Mouse (Mus musculus): Measurements from ENCODE around the gene Sfpq. TPM values are rescaled to one million over a fixed set of nuclear protein-coding genes. Genes with fewer than 3 reads are reported as not detected.

Gene Sfpq
- polyA plus RNA-seq, 2 experiments, result 34.6 to 89.3 TPM

GRCm38 (mm10) chr4:127020411-127021150 lies 543 bp upstream of the Sfpq start:
- DNase-seq (ENCODE audit: low read depth in 3 of 3, low spot score in 3 of 3) (no peak), ATAC-seq (ENCODE audit: insufficient read depth) (peak; percentile 9)
- peak overlapping the region; percentile 25 to 83; a peak in 3 of 4 replicates for H3K4me3 ChIP-seq (ENCODE audit: insufficient read depth in 1 of 2, low read depth in 2 of 2, low read length in 2 of 2)
- peak overlapping the region; percentile 85 for H3K4me2 ChIP-seq (ENCODE audit: low read depth)
- peaks cover 11 to 23% of the 10 kb centered on the region in 2 experiments for H3K4me1 ChIP-seq (replicated peaks; ENCODE audit: control insufficient read depth in 2 of 2, insufficient read depth in 2 of 2, low read length in 1 of 2)
- peak overlapping the region; percentile 64 for H3K9ac ChIP-seq (replicated peaks)
- H3K9me3 ChIP-seq (ENCODE audit: control insufficient read depth, low read length), result no peaks in the 10 kb centered on the region
- no peak for TF ChIP-seq EP300 (IDR thresholded peaks at IDR 0.05; ENCODE audit: low read depth)
- no peak for TF ChIP-seq CTCF (IDR thresholded peaks at IDR 0.05; ENCODE audit: low read depth)
- peak overlapping the region; percentile 83 for H3K27ac ChIP-seq
- 8% methylated on average over 13 of the region's 13 CpGs for WGBS (ENCODE audit: insufficient replicate concordance)
- peaks cover 33% of the 10 kb centered on the region for H3K36me3 ChIP-seq (replicated peaks; ENCODE audit: control insufficient read depth, insufficient read depth, low read depth)
- H3K27me3 ChIP-seq (ENCODE audit: control insufficient read depth, insufficient read depth, low read length), result no peaks in the 10 kb centered on the region

GRCm38 (mm10) chr4:127021989-127022626 lies 984 bp downstream of the Sfpq start:
- WGBS (ENCODE audit: insufficient replicate concordance), result under 1% methylated on average over 53 of the region's 53 CpGs

GRCm38 (mm10) chr4:127023201-127023600 lies 2.1 kb downstream of the Sfpq start:
- DNase-seq (ENCODE audit: low read depth in 3 of 3, low spot score in 3 of 3), result no peak
- peaks cover 11 to 23% of the 10 kb centered on the region in 2 experiments for H3K4me1 ChIP-seq (replicated peaks; ENCODE audit: control insufficient read depth in 2 of 2, insufficient read depth in 2 of 2, low read length in 1 of 2)
- no peak overlapping the region; the same call in 1 of the 2 replicates for H3K27ac ChIP-seq
- no peak for TF ChIP-seq EP300 (IDR thresholded peaks at IDR 0.05; ENCODE audit: low read depth)
- no peak for TF ChIP-seq CTCF (IDR thresholded peaks at IDR 0.05; ENCODE audit: low read depth)
- H3K4me3 ChIP-seq (ENCODE audit: insufficient read depth in 1 of 2, low read depth in 2 of 2, low read length in 2 of 2), result peak overlapping the region; percentile 83 to 94
- WGBS (ENCODE audit: insufficient replicate concordance), result 4% methylated on average over 9 of the region's 9 CpGs
- peaks cover 59% of the 10 kb centered on the region for H3K36me3 ChIP-seq (replicated peaks; ENCODE audit: control insufficient read depth, insufficient read depth, low read depth)
- H3K4me2 ChIP-seq (ENCODE audit: low read depth), result peak overlapping the region; percentile 98
- H3K9me3 ChIP-seq (ENCODE audit: control insufficient read depth, low read length), result no peaks in the 10 kb centered on the region
- H3K9ac ChIP-seq (replicated peaks), result peak overlapping the region; percentile 97
- ATAC-seq (ENCODE audit: insufficient read depth), result no peak
- no peaks in the 10 kb centered on the region for H3K27me3 ChIP-seq (ENCODE audit: control insufficient read depth, insufficient read depth, low read length)

More at GRCm38 (mm10) chr4:127021989-127022626, 984 bp downstream of the Sfpq start:
- peak overlapping the region; percentile 98 for H3K4me2 ChIP-seq (ENCODE audit: low read depth)
- peak; percentile 78 to 85 (median 79) for DNase-seq (ENCODE audit: low read depth in 3 of 3, low spot score in 3 of 3)
- TF ChIP-seq EP300 (IDR thresholded peaks at IDR 0.05; ENCODE audit: low read depth) (0 out of 2 replicates have a peak, but pooled peaks have one; percentile 18), CTCF (IDR thresholded peaks at IDR 0.05; ENCODE audit: low read depth) (peak; percentile 49)
- peak overlapping the region; percentile 97 for H3K9ac ChIP-seq (replicated peaks)
- ATAC-seq (ENCODE audit: insufficient read depth), result peak; percentile 68
- peak overlapping the region; percentile 83 to 94 for H3K4me3 ChIP-seq (ENCODE audit: insufficient read depth in 1 of 2, low read depth in 2 of 2, low read length in 2 of 2)
- H3K36me3 ChIP-seq (replicated peaks; ENCODE audit: control insufficient read depth, insufficient read depth, low read depth), result peaks cover 48% of the 10 kb centered on the region
- no peaks in the 10 kb centered on the region for H3K27me3 ChIP-seq (ENCODE audit: control insufficient read depth, insufficient read depth, low read length)
- no peaks in the 10 kb centered on the region for H3K9me3 ChIP-seq (ENCODE audit: control insufficient read depth, low read length)
- H3K4me1 ChIP-seq (replicated peaks; ENCODE audit: control insufficient read depth in 2 of 2, insufficient read depth in 2 of 2, low read length in 1 of 2), result peaks cover 11 to 23% of the 10 kb centered on the region in 2 experiments
- H3K27ac ChIP-seq, result peak overlapping the region; percentile 71

DNA sequence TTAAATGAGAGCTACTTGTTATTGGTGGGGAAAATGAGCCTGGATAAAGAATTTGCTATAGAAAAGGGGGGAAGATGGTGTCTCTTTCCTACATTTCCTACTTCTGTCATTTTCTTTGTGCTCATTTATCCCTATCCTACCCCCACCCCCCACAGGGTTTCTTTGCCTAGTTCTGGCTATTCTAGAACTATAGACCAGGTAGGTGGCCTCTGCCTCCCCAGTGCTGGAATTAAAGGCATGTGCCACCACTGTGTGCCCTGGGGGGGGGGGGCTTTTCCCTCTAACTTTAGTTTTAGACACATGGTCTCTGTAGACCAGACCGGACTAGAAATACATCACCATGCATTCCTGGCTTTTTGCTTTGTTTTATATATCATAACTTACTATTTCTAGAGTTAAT lies 3.1 kb downstream of the Sfpq start:
- TF ChIP-seq CTCF (IDR thresholded peaks at IDR 0.05; ENCODE audit: low read depth) (no peak), EP300 (IDR thresholded peaks at IDR 0.05; ENCODE audit: low read depth) (no peak)
- no peaks in the 10 kb centered on the region for H3K9me3 ChIP-seq (ENCODE audit: control insufficient read depth, low read length)
- no peaks in the 10 kb centered on the region for H3K27me3 ChIP-seq (ENCODE audit: control insufficient read depth, insufficient read depth, low read length)
- 61% methylated on average over 1 of the region's 1 CpGs for WGBS (ENCODE audit: insufficient replicate concordance)
- ATAC-seq (ENCODE audit: insufficient read depth) (no peak), DNase-seq (ENCODE audit: low read depth in 3 of 3, low spot score in 3 of 3) (no peak)
- peak overlapping the region; percentile 83 to 94 for H3K4me3 ChIP-seq (ENCODE audit: insufficient read depth in 1 of 2, low read depth in 2 of 2, low read length in 2 of 2)
- peaks cover 11 to 23% of the 10 kb centered on the region in 2 experiments for H3K4me1 ChIP-seq (replicated peaks; ENCODE audit: control insufficient read depth in 2 of 2, insufficient read depth in 2 of 2, low read length in 1 of 2)
- no peak overlapping the region for H3K27ac ChIP-seq
- peaks cover 66% of the 10 kb centered on the region for H3K36me3 ChIP-seq (replicated peaks; ENCODE audit: control insufficient read depth, insufficient read depth, low read depth)
- peak overlapping the region; percentile 98 for H3K4me2 ChIP-seq (ENCODE audit: low read depth)
- H3K9ac ChIP-seq (replicated peaks), result peak overlapping the region; percentile 97

DNA sequence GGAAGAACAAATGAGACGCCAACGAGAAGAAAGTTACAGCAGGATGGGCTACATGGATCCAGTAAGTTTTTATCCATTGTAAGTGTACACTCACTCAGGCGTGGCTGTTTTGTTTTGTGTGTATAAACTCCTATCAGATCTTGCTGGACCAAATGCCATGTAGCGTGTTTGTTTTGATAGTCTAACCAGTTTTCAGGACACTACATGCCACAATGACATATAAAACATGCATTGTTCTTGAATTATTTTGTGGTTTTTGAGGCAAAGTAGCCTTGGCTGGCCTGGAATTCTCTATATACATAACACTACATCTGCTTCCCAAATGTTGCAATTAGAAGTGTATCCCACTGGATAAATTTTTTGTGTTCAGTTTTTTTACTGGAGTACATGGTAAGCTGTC lies 5.7 kb downstream of the Sfpq start:
- Histone ChIP-seq H3K9ac (replicated peaks) (no peak overlapping the region), H3K4me3 (ENCODE audit: insufficient read depth in 1 of 2, low read depth in 2 of 2, low read length in 2 of 2) (no peak overlapping the region), H3K9me3 (ENCODE audit: control insufficient read depth, low read length) (no peaks in the 10 kb centered on the region), H3K27me3 (ENCODE audit: control insufficient read depth, insufficient read depth, low read length) (no peaks in the 10 kb centered on the region), H3K27ac (no peak overlapping the region), H3K4me2 (ENCODE audit: low read depth) (no peak overlapping the region), H3K4me1 (replicated peaks; ENCODE audit: control insufficient read depth in 2 of 2, insufficient read depth in 2 of 2, low read length in 1 of 2) (peaks cover 7 to 14% of the 10 kb centered on the region in 2 experiments), H3K36me3 (replicated peaks; ENCODE audit: control insufficient read depth, insufficient read depth, low read depth) (peaks cover 91% of the 10 kb centered on the region)
- DNase-seq (ENCODE audit: low read depth in 3 of 3, low spot score in 3 of 3) (no peak), ATAC-seq (ENCODE audit: insufficient read depth) (no peak)
- WGBS (ENCODE audit: insufficient replicate concordance), result 82% methylated on average over 4 of the region's 4 CpGs
- TF ChIP-seq CTCF (IDR thresholded peaks at IDR 0.05; ENCODE audit: low read depth) (no peak), EP300 (IDR thresholded peaks at IDR 0.05; ENCODE audit: low read depth) (no peak)

All from liver, embryonic 14.5 days (tissue).